8 mouse cellular contexts compared by ENCODE assay signal in the genomic region with DNA sequence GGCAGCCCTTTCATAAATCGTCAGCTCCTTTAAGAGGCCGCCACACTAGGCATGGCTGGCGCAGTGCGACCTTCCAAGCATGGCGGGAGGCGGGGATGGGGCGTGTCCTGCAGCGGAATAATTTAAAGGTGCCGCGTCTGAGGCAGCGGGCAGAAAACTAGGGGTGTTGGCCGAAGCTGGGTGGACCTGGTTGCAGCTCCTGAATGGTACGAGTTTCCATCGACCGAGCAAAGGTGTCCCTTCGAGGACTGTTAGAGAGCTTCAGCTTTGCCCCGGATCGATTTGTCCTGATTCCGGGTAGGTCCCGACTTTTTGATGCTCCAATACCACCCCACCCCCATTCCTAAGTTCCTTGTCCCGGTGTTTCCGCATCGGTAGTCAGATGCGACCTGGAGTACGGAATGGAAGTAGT. TPM values are rescaled to one million over a fixed set of nuclear protein-coding genes. Genes with fewer than 3 reads are reported as not detected.
DNase-seq lines count a peak whose midpoint lies in the region; ATAC-seq lines count a peak whose summit lies in the region.

A gene (plus strand): TSS at position 125 of the 412 bp plus-strand sequence.

- DNase-seq in 3134 (ENCODE audit: extremely low read depth, insufficient read length, low spot score): peak; percentile 83
- peak; percentile 95 for DNase-seq in adrenal gland, postnatal 36 days
- peak; percentile 99 for DNase-seq in heart, adult 11 months
- peak; percentile 90 for DNase-seq in kidney, adult 11 months
- peak; percentile 87 for DNase-seq in left cerebral cortex, postnatal 4 days
- DNase-seq in midbrain, embryonic 11.5 days (ENCODE audit: low spot score, missing footprints): peak; percentile 97
- peak; percentile 68 for DNase-seq in skeletal muscle tissue, adult 2 months (ENCODE audit: low read depth, low spot score)

- H3K4me2 ChIP-seq in embryonic facial prominence, embryonic 13.5 days: peak within 1 kb of the TSS; percentile 95
- H3K4me2 ChIP-seq in midbrain, embryonic 11.5 days: peak within 1 kb of the TSS; percentile 85

- H3K4me1 ChIP-seq in embryonic facial prominence, embryonic 13.5 days: peaks cover 13% of the 10 kb centered on the region; the same call in 1 of the 2 replicates
- H3K4me1 ChIP-seq in midbrain, embryonic 11.5 days (ENCODE audit: control insufficient read depth, insufficient read depth, low read length): 0 out of 2 replicates have a peak, but pooled peaks cover 2% of the 10 kb centered on the region

- H3K27me3 ChIP-seq in embryonic facial prominence, embryonic 13.5 days: no peaks in the 10 kb centered on the region
- no peaks in the 10 kb centered on the region for H3K27me3 ChIP-seq in midbrain, embryonic 11.5 days (ENCODE audit: control insufficient read depth, insufficient read depth, low read length)

- 1% methylated on average over 25 of the region's 25 CpGs for WGBS in embryonic facial prominence, embryonic 13.5 days
- under 1% methylated on average over 25 of the region's 25 CpGs for WGBS in midbrain, embryonic 11.5 days

- no peaks in the 10 kb centered on the region for H3K9me3 ChIP-seq in embryonic facial prominence, embryonic 13.5 days
- no peaks in the 10 kb centered on the region for H3K9me3 ChIP-seq in midbrain, embryonic 11.5 days (ENCODE audit: control insufficient read depth, low read length)

- intact Hi-C loops in left cerebral cortex, postnatal 4 days (cut with DNase I): no loop called here

- H3K9ac ChIP-seq in embryonic facial prominence, embryonic 13.5 days: peak within 1 kb of the TSS; percentile 75
- peak within 1 kb of the TSS; percentile 68 for H3K9ac ChIP-seq in midbrain, embryonic 11.5 days (ENCODE audit: low read length)

- H3K36me3 ChIP-seq in embryonic facial prominence, embryonic 13.5 days: peaks cover 39% of the 10 kb centered on the region
- peaks cover 3% of the 10 kb centered on the region; the same call in 1 of the 2 replicates for H3K36me3 ChIP-seq in midbrain, embryonic 11.5 days (ENCODE audit: control insufficient read depth, insufficient read depth, low read length)

- peak within 1 kb of the TSS; percentile 85 for H3K27ac ChIP-seq in embryonic facial prominence, embryonic 13.5 days
- H3K27ac ChIP-seq in midbrain, embryonic 11.5 days (ENCODE audit: low read depth, low read length): no peak within 1 kb of the TSS

- peak within 1 kb of the TSS; percentile 67 for H3K4me3 ChIP-seq in embryonic facial prominence, embryonic 13.5 days
- peak within 1 kb of the TSS; percentile 55 for H3K4me3 ChIP-seq in midbrain, embryonic 11.5 days (ENCODE audit: low read depth, low read length)

- peak; percentile 80 for ATAC-seq in embryonic facial prominence, embryonic 13.5 days (ENCODE audit: insufficient number of reproducible peaks, insufficient read depth, low FRiP score, low TSS enrichment, low read depth)
- peak; percentile 74 for ATAC-seq in midbrain, embryonic 11.5 days (ENCODE audit: low FRiP score)

RNA-seq across cellular contexts. Expression of the gene that starts here (rescaled TPM):
- total RNA-seq in adrenal gland, postnatal 36 days (2021): 10 to 100 TPM; 35.8 to 37.1 TPM
- 26.5 and 31.0 TPM in 2 replicates for polyA plus RNA-seq in embryonic facial prominence, embryonic 13.5 days (2015; fragmentation: Nextera tagmentation; extraction: Ambion mirVana)
- 10 to 100 TPM; 75.9 to 81.6 TPM for total RNA-seq in left cerebral cortex, postnatal 4 days (2021)
- 15.6 and 15.8 TPM in 2 replicates for polyA plus RNA-seq in midbrain, embryonic 11.5 days (2014; fragmentation: Nextera tagmentation; extraction: Ambion mirVana)
